Mouse (Mus musculus) cortical plate, adult 2 months (tissue): ENCODE measurements around the gene Ptpn14.

ENCODE experiments used
- CTCF ChIP-seq: fragments of 200-500 bp; IDR thresholded peaks from 2 replicates; pipeline ENCODE4 v1.5.1; 2011; ENCODE audit warnings: mild to moderate bottlenecking, control low read depth, low read length; ENCODE audit not compliant: insufficient read depth; ENCODE audit errors: extremely low read depth
- POLR2A ChIP-seq: fragments of 200-500 bp; IDR thresholded peaks from 2 replicates; pipeline ENCODE4 v1.6.1; 2011; ENCODE audit warnings: mild to moderate bottlenecking, low read length, control low read depth; ENCODE audit not compliant: insufficient read depth; ENCODE audit errors: extremely low read depth

DNA sequence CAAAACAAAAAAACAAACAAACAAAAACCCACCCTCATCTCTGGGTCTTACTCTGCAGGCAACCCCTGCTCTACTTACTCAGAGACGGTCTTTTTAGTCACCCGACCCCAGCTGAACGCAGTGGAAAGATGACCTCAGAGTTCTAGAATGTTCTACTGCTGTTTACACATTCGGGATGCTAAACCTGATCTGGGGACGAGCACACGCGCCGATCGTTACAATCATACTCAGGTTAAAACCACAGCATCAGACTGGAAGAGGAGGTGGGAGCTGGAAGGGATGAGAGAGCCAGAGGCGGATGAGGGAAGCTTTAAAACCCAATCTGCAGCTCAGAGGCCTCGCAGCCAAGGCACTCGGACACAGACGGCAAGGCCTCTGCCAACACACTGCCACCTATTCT is 170.6 kb downstream of the Ptpn14 start:
- TF ChIP-seq CTCF (no peak), POLR2A (no peak)
